ENCODE assay signal across 14 mouse cellular contexts in genomic region chr6:85544251-85544881, GRCm38 (mm10). TPM values are rescaled to one million over a fixed set of nuclear protein-coding genes. Genes with fewer than 3 reads are reported as not detected.
DNase-seq lines count a peak whose midpoint lies in the region; ATAC-seq and TF ChIP-seq lines count a peak whose summit lies in the region.
"Had no signal": no experiment of that assay in that cellular context is flagged by ENCODE, and none has a peak within 500 bp of the region (broad histone marks: within the 10 kb centered on the region; RNA-seq: fewer than 3 reads in every experiment).

No protein-coding gene starts in this region.

- DNase-seq in cerebellum, adult 8-10 months: peak; percentile 89
- DNase-seq in frontal cortex, postnatal 36 days (ENCODE audit: low spot score in 2 of 2): peak; percentile 56 to 73
- DNase-seq in left cerebral cortex, postnatal 25 days (ENCODE audit: low spot score in 2 of 2): peak; percentile 59 to 79
- no peak for DNase-seq in kidney, postnatal 4 days
- DNase-seq in lung, adult 2 months: no peak

- TF ChIP-seq POLR2A in lung, adult 2 months (IDR thresholded peaks at IDR 0.05; ENCODE audit: borderline replicate concordance, extremely low read depth, low read depth, low read length): no peak

- no peaks in the 10 kb centered on the region for H3K27me3 ChIP-seq in intestine, embryonic 15.5 days (replicated peaks)

- H3K27ac ChIP-seq in intestine, embryonic 15.5 days: no peak overlapping the region

- ATAC-seq in cerebellum, adult (ENCODE audit: insufficient number of reproducible peaks, low FRiP score, low TSS enrichment): peak; percentile 92
- ATAC-seq in intestine, embryonic 15.5 days: no peak
- ATAC-seq: lung, postnatal 0 days had no signal

- H3K4me2 ChIP-seq in intestine, embryonic 15.5 days (replicated peaks): no peak overlapping the region

- no peaks in the 10 kb centered on the region for H3K9me3 ChIP-seq in intestine, embryonic 15.5 days

- H3K36me3 ChIP-seq in intestine, embryonic 15.5 days: no peaks in the 10 kb centered on the region

- H3K4me1 ChIP-seq in intestine, embryonic 15.5 days (replicated peaks): no peaks in the 10 kb centered on the region
- no peaks in the 10 kb centered on the region for H3K4me1 ChIP-seq in lung, adult 2 months (ENCODE audit: control insufficient read depth, insufficient read depth, low read length)

- no peak for TF ChIP-seq CTCF in lung, adult 2 months (IDR thresholded peaks at IDR 0.05; ENCODE audit: insufficient read depth, low read length)

- intact Hi-C loops in left cerebral cortex, postnatal 25 days (cut with DNase I): loop anchor here (2.0 kb wide), 1 partner anchor 32 kb away; the partner anchor contains the start of gene Egr4

- no peak overlapping the region for H3K4me3 ChIP-seq in intestine, embryonic 15.5 days (replicated peaks)
- no peak overlapping the region for H3K4me3 ChIP-seq in lung, adult 2 months (replicated peaks; ENCODE audit: extremely low read depth, low read depth, low read length)

- no peak overlapping the region for H3K9ac ChIP-seq in intestine, embryonic 15.5 days

- WGBS in intestine, embryonic 15.5 days: 70% methylated on average over 13 of the region's 13 CpGs
- 73% methylated on average over 13 of the region's 13 CpGs for WGBS in lung, adult 2 months

RNA-seq across cellular contexts. Expression of gene Egr4, which starts 31.0 kb away (rescaled TPM):
- 10 to 100 TPM; 52.8 to 54.4 TPM for total RNA-seq in left cerebral cortex, postnatal 25 days (2021)
- polyA plus RNA-seq in intestine, embryonic 15.5 days (2015; fragmentation: Nextera tagmentation; extraction: Ambion mirVana): not detected in 2 replicates
- not detected in 2 replicates for polyA plus RNA-seq in lung, adult 2 months (2012; rRNA removed)
- total RNA-seq: adrenal gland, postnatal 36 days; MEL; monocyte, adult 5-6 weeks had no signal
- polyA plus RNA-seq: heart, postnatal 0 days; large intestine, adult 2 months; lung, postnatal 0 days; small intestine, adult 2 months had no signal

RNA-seq across cellular contexts. Expression of gene Fbxo41, which starts 41.6 kb away (rescaled TPM):
- 100 to 1,000 TPM; 109 to 112 TPM for total RNA-seq in left cerebral cortex, postnatal 25 days (2021)
- 0.08 and 0.21 TPM in 2 replicates for polyA plus RNA-seq in intestine, embryonic 15.5 days (2015; fragmentation: Nextera tagmentation; extraction: Ambion mirVana)
- 0.07 and 0.09 TPM in 2 replicates for polyA plus RNA-seq in lung, adult 2 months (2012; rRNA removed)
- total RNA-seq: monocyte, adult 5-6 weeks had no signal
- polyA plus RNA-seq: heart, postnatal 0 days; lung, postnatal 0 days had no signal

RNA-seq across cellular contexts. Expression of gene Alms1, which starts 43.0 kb away (rescaled TPM):
- 1 to 10 TPM; 8.1 to 9.8 TPM for total RNA-seq in left cerebral cortex, postnatal 25 days (2021)
- polyA plus RNA-seq in intestine, embryonic 15.5 days (2015; fragmentation: Nextera tagmentation; extraction: Ambion mirVana): 3.1 and 3.6 TPM in 2 replicates
- 0.54 and 0.79 TPM in 2 replicates for polyA plus RNA-seq in lung, adult 2 months (2012; rRNA removed)

Comparison
In these comparisons a context has a peak if more than half of its experiments do, and no peak if none do; other contexts are left out.
1. DNase-seq: peak in cerebellum, adult 8-10 months (single experiment), frontal cortex, postnatal 36 days (2 of 2) and left cerebral cortex, postnatal 25 days (2 of 2); none in kidney, postnatal 4 days (0 of 2) and lung, adult 2 months (single experiment).